9 mouse cellular contexts compared by ENCODE assay signal in the genomic region with DNA sequence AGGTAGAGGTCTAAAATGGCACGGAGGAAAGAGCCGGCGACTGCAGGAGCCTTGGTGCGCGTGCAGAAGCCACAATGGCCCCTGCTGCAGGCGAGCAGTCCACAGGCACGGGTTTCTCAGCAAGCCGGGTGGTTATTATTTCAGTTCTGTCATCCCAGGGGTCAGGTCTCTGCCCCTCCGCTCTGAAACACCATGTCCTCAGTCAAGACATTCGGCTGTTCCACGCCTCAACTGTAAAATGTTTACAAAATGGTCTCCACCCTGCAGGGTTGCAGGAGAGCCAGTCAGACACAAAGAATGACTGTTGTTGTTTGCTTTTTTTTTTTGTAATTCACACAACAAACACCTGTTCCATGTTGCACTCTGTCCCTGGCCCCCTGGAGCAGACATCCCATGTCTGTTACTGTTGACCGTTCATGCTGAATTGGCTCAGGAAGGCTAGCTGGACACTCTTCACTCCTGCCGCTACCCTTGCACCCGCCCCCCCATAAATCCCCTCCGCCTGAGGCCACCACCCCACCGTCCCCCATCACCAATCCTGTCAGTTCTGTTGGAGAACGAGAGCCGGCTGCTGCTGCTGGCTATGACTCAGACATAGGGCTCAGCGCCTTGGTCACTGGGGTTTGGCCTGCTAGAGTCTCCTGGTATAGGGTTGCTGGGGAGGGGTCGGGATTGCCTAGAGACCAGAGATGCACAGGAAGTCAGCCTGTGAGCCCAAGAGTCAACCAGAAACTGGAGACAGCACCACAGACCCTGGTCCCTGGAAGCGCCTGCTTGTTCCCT. TPM values are rescaled to one million over a fixed set of nuclear protein-coding genes. Genes with fewer than 3 reads are reported as not detected.
DNase-seq lines count a peak whose midpoint lies in the region; ATAC-seq lines count a peak whose summit lies in the region.
"Had no signal": no experiment of that assay in that cellular context is flagged by ENCODE, and none has a peak within 500 bp of the region (broad histone marks: within the 10 kb centered on the region; RNA-seq: fewer than 3 reads in every experiment).

No protein-coding gene starts in this region.

- H3K4me1 ChIP-seq in hindbrain, embryonic 10.5 days (replicated peaks) = peaks cover 87% of the 10 kb centered on the region
- H3K4me1 ChIP-seq in hindbrain, embryonic 11.5 days (replicated peaks; ENCODE audit: control insufficient read depth, insufficient read depth, low read length) = peaks cover 22% of the 10 kb centered on the region
- H3K4me1 ChIP-seq in intestine, embryonic 16.5 days (ENCODE audit: control insufficient read depth, insufficient read depth, low read length) = peaks cover 40% of the 10 kb centered on the region
- H3K4me1 ChIP-seq in midbrain, embryonic 12.5 days = peaks cover 56% of the 10 kb centered on the region

- H3K4me2 ChIP-seq in hindbrain, embryonic 11.5 days (replicated peaks; ENCODE audit: low read depth, low read length) = no peak overlapping the region
- no peak overlapping the region for H3K4me2 ChIP-seq in intestine, embryonic 16.5 days (ENCODE audit: low read depth, low read length)
- no peak overlapping the region for H3K4me2 ChIP-seq in midbrain, embryonic 12.5 days (replicated peaks)
- H3K4me2 ChIP-seq: heart, embryonic 11.5 days had no signal

- H3K4me3 ChIP-seq in hindbrain, embryonic 10.5 days = peak overlapping the region; percentile 18; the same call in 1 of the 2 replicates
- no peak overlapping the region for H3K4me3 ChIP-seq in hindbrain, embryonic 11.5 days (ENCODE audit: low read depth, low read length)
- H3K4me3 ChIP-seq in intestine, embryonic 16.5 days (ENCODE audit: low read length) = no peak overlapping the region
- no peak overlapping the region for H3K4me3 ChIP-seq in midbrain, embryonic 12.5 days

- peak overlapping the region; percentile 81 for H3K27ac ChIP-seq in hindbrain, embryonic 10.5 days
- H3K27ac ChIP-seq in hindbrain, embryonic 11.5 days (ENCODE audit: low read depth, low read length) = no peak overlapping the region
- peak overlapping the region; percentile 62 for H3K27ac ChIP-seq in intestine, embryonic 16.5 days (ENCODE audit: low read length)
- 0 out of 2 replicates have a peak overlapping the region, but pooled peaks have one; percentile 15 for H3K27ac ChIP-seq in midbrain, embryonic 12.5 days (replicated peaks)

- H3K27me3 ChIP-seq in hindbrain, embryonic 10.5 days (ENCODE audit: insufficient read depth, poor library complexity, severe bottlenecking) = peaks cover 15% of the 10 kb centered on the region; the same call in 1 of the 2 replicates
- H3K27me3 ChIP-seq in hindbrain, embryonic 11.5 days (ENCODE audit: control insufficient read depth, insufficient read depth, low read length) = no peaks in the 10 kb centered on the region
- H3K27me3 ChIP-seq in intestine, embryonic 16.5 days (replicated peaks; ENCODE audit: control insufficient read depth, insufficient read depth, low read length) = no peaks in the 10 kb centered on the region
- H3K27me3 ChIP-seq in midbrain, embryonic 12.5 days = peaks cover 9% of the 10 kb centered on the region

- H3K9me3 ChIP-seq in hindbrain, embryonic 10.5 days = no peaks in the 10 kb centered on the region
- H3K9me3 ChIP-seq in hindbrain, embryonic 11.5 days (ENCODE audit: control insufficient read depth, low read length) = no peaks in the 10 kb centered on the region
- no peaks in the 10 kb centered on the region for H3K9me3 ChIP-seq in intestine, embryonic 16.5 days (ENCODE audit: control insufficient read depth, low read length)
- H3K9me3 ChIP-seq in midbrain, embryonic 12.5 days = no peaks in the 10 kb centered on the region

- 38% methylated on average over 21 of the region's 21 CpGs for WGBS in hindbrain, embryonic 10.5 days
- WGBS in hindbrain, embryonic 11.5 days = 36% methylated on average over 21 of the region's 21 CpGs
- WGBS in intestine, embryonic 16.5 days = 28% methylated on average over 21 of the region's 21 CpGs
- WGBS in midbrain, embryonic 12.5 days = 37% methylated on average over 21 of the region's 21 CpGs

- intact Hi-C loops in left cerebral cortex, postnatal 10 days (cut with DNase I) = loop anchor here (10.0 kb wide), 1 partner anchor 87 kb away; the partner anchor contains the start of gene Fam92b

- no peak for ATAC-seq in hindbrain, embryonic 11.5 days (ENCODE audit: low FRiP score)
- no peak for ATAC-seq in intestine, embryonic 16.5 days
- ATAC-seq in midbrain, embryonic 12.5 days (ENCODE audit: low FRiP score, low read depth) = no peak

- peak; percentile 49 for DNase-seq in hindbrain, embryonic 10.5 days (ENCODE audit: low spot score)
- no peak for DNase-seq in hindbrain, embryonic 11.5 days (ENCODE audit: low spot score)
- peak; percentile 59 for DNase-seq in embryo, embryonic 11 days
- no peak for DNase-seq in natural killer cell, adult 2 months (ENCODE audit: low spot score in 2 of 2)
- no peak for DNase-seq in thymus, postnatal 36 days
- DNase-seq in left cerebral cortex, postnatal 10 days (ENCODE audit: extremely low spot score in 1 of 2, low spot score in 2 of 2) = no peak

- H3K9ac ChIP-seq in hindbrain, embryonic 11.5 days (ENCODE audit: low read depth, low read length) = no peak overlapping the region
- H3K9ac ChIP-seq in intestine, embryonic 16.5 days (ENCODE audit: low read depth, low read length) = 0 out of 2 replicates have a peak overlapping the region, but pooled peaks have one; percentile 4
- no peak overlapping the region for H3K9ac ChIP-seq in midbrain, embryonic 12.5 days (replicated peaks)

- no peaks in the 10 kb centered on the region for H3K36me3 ChIP-seq in hindbrain, embryonic 10.5 days
- no peaks in the 10 kb centered on the region for H3K36me3 ChIP-seq in hindbrain, embryonic 11.5 days (ENCODE audit: control insufficient read depth, insufficient read depth, low read length)
- no peaks in the 10 kb centered on the region for H3K36me3 ChIP-seq in intestine, embryonic 16.5 days (ENCODE audit: control insufficient read depth, insufficient read depth, low read length)
- no peaks in the 10 kb centered on the region for H3K36me3 ChIP-seq in midbrain, embryonic 12.5 days

RNA-seq across cellular contexts. Expression of gene Gse1, which starts 33.3 kb away (rescaled TPM):
- 14.3 and 22.9 TPM in 2 replicates for polyA plus RNA-seq in hindbrain, embryonic 10.5 days (2016; fragmentation: Nextera tagmentation; extraction: Ambion mirVana)
- 16.5 and 17.8 TPM in 2 replicates for polyA plus RNA-seq in hindbrain, embryonic 11.5 days (2014; fragmentation: Nextera tagmentation; extraction: Ambion mirVana)
- 7.3 and 8.3 TPM in 2 replicates for polyA plus RNA-seq in intestine, embryonic 16.5 days (2015; fragmentation: Nextera tagmentation; extraction: Ambion mirVana)
- polyA plus RNA-seq in midbrain, embryonic 12.5 days (2016; fragmentation: Nextera tagmentation; extraction: Ambion mirVana) = 26.5 and 28.8 TPM in 2 replicates
- 10 to 100 TPM; 41.7 to 45.3 TPM for total RNA-seq in left cerebral cortex, postnatal 10 days (2021)

Comparison
In these comparisons a context has a peak if more than half of its experiments do, and no peak if none do; other contexts are left out.
1. DNase-seq: peak in hindbrain, embryonic 10.5 days (single experiment) and embryo, embryonic 11 days (single experiment); none in hindbrain, embryonic 11.5 days (single experiment), natural killer cell, adult 2 months (0 of 2), thymus, postnatal 36 days (0 of 2) and left cerebral cortex, postnatal 10 days (0 of 2).